Mouse (Mus musculus) kidney, adult 2 months (tissue): ENCODE data around the gene Cemip.

Experiments
- CTCF ChIP-seq: fragments of 200-500 bp; conservative IDR thresholded peaks from 2 replicates; pipeline ENCODE4 v1.5.1; 2011; ENCODE audit warnings: low read depth, mild to moderate bottlenecking, control low read depth, low read length, moderate library complexity, mixed read lengths; ENCODE audit not compliant: insufficient read depth, insufficient read length
- POLR2A ChIP-seq: fragments of 200-500 bp; IDR thresholded peaks from one replicate; pipeline ENCODE4 v1.6.1; 2011; ENCODE audit warnings: low read depth, low read length, control low read depth

- TF ChIP-seq POLR2A (no peak), CTCF (no peak)
Observed at GRCm38 (mm10) chr7:84055961-84056629, 30.2 kb downstream of the Cemip start.
